Mouse (Mus musculus) layer of hippocampus, adult 9-10 months (tissue): Measurements from ENCODE around the gene Sidt2.

Experiments used
- DNase-seq: peaks from one replicate; pipeline ENCODE4 v3.0.0; 2022; ENCODE audit warnings: low spot score

Gene Sidt2

GRCm38 (mm10) chr9:45911673-45912072 is 43.4 kb downstream of the Sidt2 start:
- no peak for DNase-seq

- no peak for DNase-seq
These were observed 44.1 kb downstream of the Sidt2 start for GRCm38 (mm10) chr9:45910995-45911394.

GRCm38 (mm10) chr9:45907078-45907428 is 48.0 kb downstream of the Sidt2 start:
- DNase-seq, result no peak

GRCm38 (mm10) chr9:45906355-45907077 is 48.5 kb downstream of the Sidt2 start, which contains the start of the genes Pcsk7 and Rnf214:
TSS of gene Pcsk7 (plus strand) at chr9:45906497.
TSS of gene Rnf214 (minus strand) at chr9:45906911.
- peak; percentile 41 for DNase-seq

- no peak for DNase-seq
These were observed 49.2 kb downstream of the Sidt2 start for GRCm38 (mm10) chr9:45905811-45906237.

- no peak for DNase-seq
These were observed 49.9 kb downstream of the Sidt2 start for GRCm38 (mm10) chr9:45905196-45905595.

- no peak for DNase-seq
These were observed 61.4 kb downstream of the Sidt2 start for GRCm38 (mm10) chr9:45893681-45894080.
